Mouse (Mus musculus): ENCODE results near the gene Abhd5.

DNA sequence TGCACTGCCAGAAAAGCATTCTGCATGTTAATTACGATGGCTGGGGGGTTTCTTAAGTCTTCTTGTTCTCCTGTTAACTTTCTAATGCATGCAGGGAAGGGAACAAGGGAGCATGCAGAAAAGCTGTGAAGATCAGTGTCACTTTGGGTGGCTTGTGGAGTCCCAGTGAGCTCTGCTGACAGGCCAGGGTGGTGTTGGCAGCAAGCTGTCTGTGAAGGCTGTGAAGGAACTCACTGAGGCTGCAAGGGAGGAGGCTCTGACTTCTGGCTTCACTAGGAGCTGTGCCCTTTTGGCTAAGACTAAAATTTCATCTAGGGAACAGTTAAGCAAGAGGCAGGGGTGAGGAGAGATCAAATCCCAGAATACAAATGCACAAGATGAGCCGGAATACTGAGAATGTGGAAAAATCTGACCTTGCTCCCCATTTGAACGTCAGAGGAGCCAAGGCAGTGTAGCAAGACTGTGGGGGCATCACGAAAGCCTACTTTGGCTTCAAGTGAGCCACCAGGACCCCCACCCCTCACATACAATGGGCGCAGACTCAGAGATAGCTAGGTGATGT, 68.9 kb downstream of the Abhd5 start:
- no peak for TF ChIP-seq CTCF (conservative IDR thresholded peaks at IDR 0.05; ENCODE audit: low read length)
- TF ChIP-seq POU5F1 (IDR thresholded peaks at IDR 0.05; ENCODE audit: borderline replicate concordance, low read length): no peak
- TF ChIP-seq NANOG (IDR thresholded peaks at IDR 0.05; ENCODE audit: borderline replicate concordance, low read length): no peak
